Mouse (Mus musculus): Measurements from ENCODE around the gene Fcrla.
"Not testable (repeated sequence)": the region's sequence is repeated elsewhere in the genome, so short reads cannot be mapped to it uniquely, and the experiment has no call there.

Gene Fcrla

DNA sequence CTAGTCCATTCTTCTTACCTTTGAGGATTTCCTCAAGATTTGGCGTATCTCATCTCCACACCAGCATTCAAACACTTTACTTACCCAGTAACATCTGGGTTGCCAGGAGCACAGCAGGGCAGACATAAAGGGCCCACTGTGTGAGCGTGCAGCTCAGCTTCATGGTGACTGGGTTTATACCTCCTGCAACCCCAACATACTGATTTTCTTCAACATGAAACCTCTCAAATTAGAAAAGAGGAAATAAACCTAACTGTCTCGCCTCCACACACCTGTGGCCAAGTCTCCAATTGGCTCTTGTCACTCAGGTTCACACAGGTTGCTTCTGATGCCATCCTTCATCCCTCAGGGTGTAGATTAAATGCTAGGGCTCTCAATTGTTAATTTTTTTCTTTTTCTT, at the start of gene Fcrla:
Gene Fcrla (minus strand): TSS at position 206 of the 400 bp plus-strand sequence.
- DNase-seq (ENCODE audit: extremely low spot score, low read depth, low spot score) = no peak

GRCm38 (mm10) chr1:170976447-170976846, 49.1 kb upstream of the Fcrla start, which contains the start of gene Fcgr2b:
Gene Fcgr2b, minus strand, starts transcription at chr1:170976547.
- no peak for DNase-seq (ENCODE audit: extremely low spot score, low read depth, low spot score)

DNA sequence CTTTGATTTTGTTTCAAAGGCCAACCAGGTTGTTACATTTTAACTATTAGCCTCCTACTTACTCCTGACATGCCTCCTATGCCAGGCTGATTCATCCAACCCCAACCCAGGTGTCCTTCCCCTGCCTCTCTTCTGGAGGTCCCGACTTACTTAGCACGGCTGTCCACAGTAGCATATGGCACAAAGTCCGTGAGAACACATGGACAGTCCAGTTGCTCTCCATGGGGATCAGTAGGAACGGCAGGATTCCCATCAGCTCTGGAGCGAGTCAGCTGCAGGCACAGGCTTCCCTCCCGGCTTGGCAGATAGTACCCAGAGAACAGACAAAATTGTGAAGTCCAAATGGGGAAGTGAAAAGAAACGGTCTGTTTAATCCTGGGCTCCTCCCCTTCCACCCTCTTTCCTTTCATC, 48.4 kb upstream of the Fcrla start:
- DNase-seq (ENCODE audit: extremely low spot score, low read depth, low spot score) = no peak

- not testable (repeated sequence) for DNase-seq (ENCODE audit: extremely low spot score, low read depth, low spot score)
Observed at GRCm38 (mm10) chr1:170975350-170975749, 48.0 kb upstream of the Fcrla start.

- no peak for DNase-seq (ENCODE audit: extremely low spot score, low read depth, low spot score)
Observed at GRCm38 (mm10) chr1:170974736-170975135, 47.4 kb upstream of the Fcrla start.

- no peak for DNase-seq (ENCODE audit: extremely low spot score, low read depth, low spot score)
Observed at GRCm38 (mm10) chr1:170974171-170974570, 46.8 kb upstream of the Fcrla start.

DNA sequence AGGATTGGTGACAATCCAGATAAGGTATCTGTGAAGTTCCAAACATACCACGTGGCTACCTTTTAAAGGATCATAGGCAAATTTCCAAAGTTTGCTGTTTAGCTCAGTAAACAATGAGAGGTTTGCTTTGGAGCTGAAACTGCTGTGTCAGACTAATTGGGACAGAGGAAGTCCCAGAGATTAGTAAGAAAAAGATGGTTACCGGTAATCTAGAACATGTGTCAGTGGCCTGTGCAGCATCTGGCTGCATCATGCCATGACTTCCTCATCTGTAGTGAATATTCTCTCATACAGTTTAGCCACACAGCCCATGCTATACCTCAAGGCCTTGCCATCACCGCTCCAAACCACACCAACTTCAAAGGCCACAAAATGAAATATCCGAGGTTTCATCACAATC, 45.6 kb upstream of the Fcrla start:
- no peak for DNase-seq (ENCODE audit: extremely low spot score, low read depth, low spot score)

DNA sequence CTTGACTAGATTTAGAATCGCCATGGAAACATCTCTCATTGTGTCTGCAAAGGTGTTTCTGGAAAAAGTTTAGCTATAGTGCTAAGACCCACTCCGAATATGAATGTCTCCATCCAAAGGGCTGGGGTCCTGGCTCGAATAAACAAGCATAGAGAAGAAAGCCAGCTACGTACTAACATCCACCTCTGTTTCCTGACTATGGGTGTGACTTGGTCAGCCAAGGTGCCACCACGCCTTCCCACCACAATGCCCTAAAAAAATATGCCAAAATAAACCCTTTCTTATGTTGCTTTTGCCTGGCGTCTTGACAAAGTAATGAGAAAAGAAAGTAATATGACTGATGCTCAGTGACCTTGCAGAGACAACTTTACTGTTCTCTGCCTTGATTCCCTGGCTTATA, 45.1 kb upstream of the Fcrla start:
- no peak for DNase-seq (ENCODE audit: extremely low spot score, low read depth, low spot score)

GRCm38 (mm10) chr1:170968576-170968975, 41.2 kb upstream of the Fcrla start:
- no peak for DNase-seq (ENCODE audit: extremely low spot score, low read depth, low spot score)

DNA sequence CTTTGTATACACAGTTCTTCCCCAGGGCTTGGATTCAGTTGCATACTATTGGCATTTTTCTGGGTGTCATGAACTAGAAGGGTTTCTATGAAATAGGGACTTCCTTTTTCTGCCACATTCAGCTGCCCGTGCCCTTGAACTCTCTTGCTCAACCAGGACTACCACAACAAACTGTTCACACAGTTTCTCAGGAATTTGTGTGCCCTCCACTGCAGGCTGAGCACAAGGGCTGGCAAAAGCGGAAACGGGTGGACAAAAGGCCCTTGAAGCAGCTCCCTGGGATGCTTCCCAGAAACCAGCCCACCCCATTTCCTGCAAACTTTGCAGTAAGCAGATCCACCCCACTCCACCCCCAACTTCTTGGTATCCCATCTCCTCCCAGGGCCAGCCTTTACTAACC, 40.2 kb upstream of the Fcrla start:
- no peak for DNase-seq (ENCODE audit: extremely low spot score, low read depth, low spot score)

DNA sequence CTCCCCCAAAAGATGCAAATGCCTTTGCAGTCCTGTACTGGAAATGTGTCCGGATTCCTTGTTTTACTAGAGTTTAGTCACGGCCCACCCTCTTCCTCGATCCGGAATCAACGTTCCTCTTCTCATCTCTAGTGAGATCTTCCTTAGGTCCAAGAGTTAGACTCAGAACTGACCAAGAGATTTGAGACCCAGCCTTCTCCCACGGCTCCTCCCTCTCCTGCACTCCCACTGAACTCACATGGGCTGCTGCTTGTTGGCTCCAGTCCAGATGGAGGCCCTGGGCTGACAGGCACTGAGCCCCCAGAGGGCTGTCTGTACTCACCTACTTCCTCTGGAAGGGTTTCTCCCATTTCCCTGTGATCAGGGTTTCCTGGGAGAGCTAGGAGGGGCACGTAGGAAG, 35.7 kb upstream of the Fcrla start:
- no peak for DNase-seq (ENCODE audit: extremely low spot score, low read depth, low spot score)

DNA sequence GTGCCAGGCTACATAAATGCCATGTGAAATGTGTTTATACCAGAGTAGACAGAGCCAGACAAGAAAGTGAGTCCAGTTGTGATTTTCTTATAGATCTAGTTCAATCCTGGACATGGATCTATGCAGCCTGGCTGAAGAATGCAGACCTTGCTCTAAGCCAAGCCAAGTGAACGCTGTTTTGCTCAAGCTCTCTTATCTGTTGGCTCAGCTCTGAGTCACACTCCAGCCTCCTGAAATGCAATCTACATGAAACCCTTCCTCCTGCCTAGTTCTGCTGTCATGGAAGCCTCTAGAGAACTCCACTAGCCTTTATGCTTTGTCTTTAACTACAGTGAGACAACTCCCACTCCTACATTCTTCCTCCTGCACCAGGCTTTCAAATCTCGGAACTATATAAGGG, 34.9 kb upstream of the Fcrla start:
- DNase-seq (ENCODE audit: extremely low spot score, low read depth, low spot score) = no peak

- no peak for DNase-seq (ENCODE audit: extremely low spot score, low read depth, low spot score)
Observed at GRCm38 (mm10) chr1:170961101-170961500, 33.7 kb upstream of the Fcrla start.

GRCm38 (mm10) chr1:170959791-170960190, 32.4 kb upstream of the Fcrla start:
- no peak for DNase-seq (ENCODE audit: extremely low spot score, low read depth, low spot score)

GRCm38 (mm10) chr1:170958225-170958624, 30.8 kb upstream of the Fcrla start:
- DNase-seq (ENCODE audit: extremely low spot score, low read depth, low spot score) = no peak

GRCm38 (mm10) chr1:170953192-170953591, 25.8 kb upstream of the Fcrla start:
- DNase-seq (ENCODE audit: extremely low spot score, low read depth, low spot score) = no peak

- DNase-seq (ENCODE audit: extremely low spot score, low read depth, low spot score) = no peak
Observed at GRCm38 (mm10) chr1:170950772-170951171, 23.4 kb upstream of the Fcrla start.

- DNase-seq (ENCODE audit: extremely low spot score, low read depth, low spot score) = not testable (repeated sequence)
Observed at GRCm38 (mm10) chr1:170944908-170945307, 17.5 kb upstream of the Fcrla start.

GRCm38 (mm10) chr1:170944151-170944550, 16.8 kb upstream of the Fcrla start:
- DNase-seq (ENCODE audit: extremely low spot score, low read depth, low spot score) = not testable (repeated sequence)

- no peak for DNase-seq (ENCODE audit: extremely low spot score, low read depth, low spot score)
Observed at GRCm38 (mm10) chr1:170939255-170939654, 11.9 kb upstream of the Fcrla start.

GRCm38 (mm10) chr1:170934383-170934782, 7.0 kb upstream of the Fcrla start:
- no peak for DNase-seq (ENCODE audit: extremely low spot score, low read depth, low spot score)

- DNase-seq (ENCODE audit: extremely low spot score, low read depth, low spot score) = no peak
Observed at GRCm38 (mm10) chr1:170933940-170934339, 6.6 kb upstream of the Fcrla start.

- no peak for DNase-seq (ENCODE audit: extremely low spot score, low read depth, low spot score)
Observed at GRCm38 (mm10) chr1:170933386-170933920, 6.1 kb upstream of the Fcrla start.

All from hindlimb bud, embryonic 11.5 days (tissue).